Mouse (Mus musculus): ENCODE measurements around the gene Fetub. TPM values are rescaled to one million over a fixed set of nuclear protein-coding genes. Genes with fewer than 3 reads are reported as not detected.

Gene Fetub
- polyA plus RNA-seq, 1 experiment from 2014 or later, result 0.13 TPM

DNA sequence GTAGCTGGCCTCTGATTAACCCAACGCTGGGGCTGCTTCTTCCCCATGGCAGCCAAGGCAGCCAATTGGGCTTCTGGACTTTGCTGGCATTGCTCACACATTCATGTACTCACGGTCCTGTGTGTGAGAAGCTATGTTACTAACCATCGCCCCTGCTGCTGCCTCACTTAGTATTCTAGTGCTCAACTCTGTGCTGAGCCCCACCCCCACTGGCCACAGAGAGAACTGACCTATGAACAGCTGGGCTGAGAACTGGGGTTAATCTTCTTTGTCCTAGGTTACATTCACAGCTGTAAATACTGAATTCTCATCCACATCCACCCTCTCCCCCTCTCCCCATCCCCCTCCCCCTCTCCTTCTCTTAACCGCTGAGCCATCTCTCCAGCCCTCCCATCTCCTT lies 29.3 kb upstream of the Fetub start:
- no peaks in the 10 kb centered on the region for H3K27me3 ChIP-seq (replicated peaks)
- H3K4me2 ChIP-seq (replicated peaks), result no peak overlapping the region
- H3K9ac ChIP-seq, result no peak overlapping the region
- H3K4me3 ChIP-seq (replicated peaks), result no peak overlapping the region
- WGBS, result 77% methylated on average over 4 of the region's 4 CpGs
- H3K36me3 ChIP-seq, result no peaks in the 10 kb centered on the region
- H3K27ac ChIP-seq, result no peak overlapping the region
- H3K9me3 ChIP-seq, result no peaks in the 10 kb centered on the region
- no peaks in the 10 kb centered on the region for H3K4me1 ChIP-seq (replicated peaks)
- no peak for ATAC-seq

DNA sequence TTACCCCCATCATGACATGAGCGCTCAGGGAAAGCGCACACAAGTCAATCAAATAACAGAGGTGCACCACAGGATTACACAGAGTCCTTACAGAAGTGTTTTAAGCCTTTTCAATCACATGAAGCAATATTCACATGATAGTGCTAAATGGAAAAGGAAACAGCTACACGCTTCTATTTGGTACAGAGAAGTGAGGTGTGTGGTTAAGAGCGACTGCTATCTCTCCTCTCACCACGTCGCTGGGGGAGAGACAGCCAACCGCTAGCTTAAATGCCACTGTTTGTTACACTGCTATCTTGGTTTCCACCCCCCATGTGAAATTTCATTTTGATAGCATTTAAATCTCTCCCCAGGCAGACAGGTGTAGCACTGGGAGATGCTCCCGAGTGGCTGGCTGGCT lies 28.4 kb upstream of the Fetub start:
- Histone ChIP-seq H3K36me3 (no peaks in the 10 kb centered on the region), H3K4me2 (replicated peaks) (no peak overlapping the region), H3K9me3 (no peaks in the 10 kb centered on the region), H3K27me3 (replicated peaks) (no peaks in the 10 kb centered on the region), H3K27ac (no peak overlapping the region), H3K9ac (no peak overlapping the region), H3K4me3 (replicated peaks) (no peak overlapping the region), H3K4me1 (replicated peaks) (no peaks in the 10 kb centered on the region)
- 85% methylated on average over 8 of the region's 8 CpGs for WGBS
- ATAC-seq, result no peak

DNA sequence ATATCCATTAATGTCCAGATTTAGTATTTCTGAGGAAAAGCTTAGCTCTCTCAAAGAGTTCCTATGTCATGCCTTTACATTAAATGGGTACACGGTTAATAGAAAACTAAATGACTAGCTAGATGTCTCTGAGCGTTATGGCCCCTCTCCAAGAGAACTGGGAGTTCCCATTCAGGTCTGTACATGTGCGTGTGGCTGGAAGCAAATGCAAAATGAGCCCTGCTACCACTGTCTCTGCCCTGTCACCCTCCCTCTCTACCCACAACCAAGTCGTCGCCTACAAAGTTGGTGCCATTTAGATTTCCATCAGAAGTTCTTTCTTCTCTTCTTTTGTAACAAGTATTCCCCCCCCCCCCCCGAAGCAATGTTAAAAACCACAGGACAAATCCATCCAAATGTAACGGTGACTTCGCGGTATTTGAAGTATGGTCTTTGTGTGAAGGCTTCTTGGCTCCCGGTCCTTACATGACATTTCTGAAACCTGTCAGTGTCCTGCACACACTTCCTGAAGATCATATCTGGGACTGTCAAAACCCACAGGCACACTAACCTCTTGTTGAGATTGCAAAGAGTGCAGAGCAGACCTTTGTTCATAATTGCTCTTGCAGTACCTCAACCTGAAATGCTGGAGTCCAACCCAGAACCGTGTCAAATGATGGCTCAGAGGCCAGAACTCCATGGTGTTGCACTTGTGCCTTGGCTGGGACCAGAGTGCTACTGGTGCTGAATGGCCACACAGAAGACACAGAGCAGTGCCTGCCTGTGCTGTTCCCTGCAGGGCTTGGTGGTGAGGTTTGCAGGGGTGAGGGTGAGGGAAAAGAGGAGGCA lies 27.2 kb upstream of the Fetub start, which contains the start of gene Ahsg:
TSS of gene Ahsg (plus strand) at position 595 of the 828 bp plus-strand sequence.
- Histone ChIP-seq H3K4me3 (replicated peaks) (no peak within 1 kb of the TSS), H3K9me3 (no peaks in the 10 kb centered on the region), H3K4me2 (replicated peaks) (no peak within 1 kb of the TSS), H3K9ac (no peak within 1 kb of the TSS), H3K4me1 (replicated peaks) (no peaks in the 10 kb centered on the region), H3K27ac (no peak within 1 kb of the TSS), H3K27me3 (replicated peaks) (no peaks in the 10 kb centered on the region), H3K36me3 (no peaks in the 10 kb centered on the region)
- WGBS, result 80% methylated on average over 11 of the region's 11 CpGs
- ATAC-seq, result no peak

DNA sequence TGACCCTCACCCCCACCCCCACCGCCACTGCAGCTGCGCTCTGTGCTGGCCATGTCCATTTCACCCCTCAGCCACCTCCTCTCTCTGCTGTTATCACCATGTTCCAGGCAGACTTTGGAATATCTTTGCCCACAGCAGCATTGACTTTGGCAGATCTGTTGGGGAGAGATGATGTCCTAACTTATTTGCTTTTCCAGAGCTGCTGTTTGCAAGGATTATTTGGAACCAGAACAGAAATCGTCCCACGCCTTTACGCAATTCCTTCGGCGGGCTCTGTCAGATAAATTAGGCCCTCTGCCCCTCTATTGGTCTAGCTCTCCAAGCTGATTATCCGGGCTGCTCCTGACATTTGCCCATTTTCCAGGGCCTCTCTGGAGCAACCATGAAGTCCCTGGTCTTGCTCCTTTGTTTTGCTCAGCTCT lies 26.4 kb upstream of the Fetub start:
- ATAC-seq, result no peak
- H3K27ac ChIP-seq, result no peak overlapping the region
- WGBS, result 87% methylated on average over 8 of the region's 8 CpGs
- H3K9ac ChIP-seq, result no peak overlapping the region
- no peaks in the 10 kb centered on the region for H3K4me1 ChIP-seq (replicated peaks)
- H3K36me3 ChIP-seq, result no peaks in the 10 kb centered on the region
- no peak overlapping the region for H3K4me2 ChIP-seq (replicated peaks)
- H3K27me3 ChIP-seq (replicated peaks), result no peaks in the 10 kb centered on the region
- H3K4me3 ChIP-seq (replicated peaks), result no peak overlapping the region
- no peaks in the 10 kb centered on the region for H3K9me3 ChIP-seq

DNA sequence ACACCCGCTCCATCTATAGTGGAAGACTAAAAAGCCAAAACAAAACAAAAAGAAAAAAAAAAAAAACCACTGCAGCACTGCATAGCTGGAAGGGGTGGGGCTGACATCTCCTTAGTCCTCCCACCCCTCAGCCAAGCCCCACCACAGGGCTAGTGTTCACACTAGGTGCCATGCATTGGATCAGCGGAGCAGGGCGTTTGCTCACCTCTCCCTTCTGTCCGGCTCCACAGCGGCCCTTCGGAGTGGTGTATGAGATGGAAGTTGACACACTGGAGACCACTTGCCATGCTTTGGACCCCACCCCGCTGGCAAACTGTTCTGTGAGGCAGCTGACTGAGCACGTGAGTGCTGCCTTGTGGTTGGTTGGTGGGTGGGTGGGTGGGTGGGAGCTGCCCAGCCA lies 24.0 kb upstream of the Fetub start:
- WGBS, result 73% methylated on average over 8 of the region's 8 CpGs
- no peak for ATAC-seq
- Histone ChIP-seq H3K27ac (no peak overlapping the region), H3K9me3 (no peaks in the 10 kb centered on the region), H3K9ac (no peak overlapping the region), H3K4me1 (replicated peaks) (no peaks in the 10 kb centered on the region), H3K36me3 (no peaks in the 10 kb centered on the region), H3K4me2 (replicated peaks) (no peak overlapping the region), H3K4me3 (replicated peaks) (no peak overlapping the region), H3K27me3 (replicated peaks) (no peaks in the 10 kb centered on the region)

DNA sequence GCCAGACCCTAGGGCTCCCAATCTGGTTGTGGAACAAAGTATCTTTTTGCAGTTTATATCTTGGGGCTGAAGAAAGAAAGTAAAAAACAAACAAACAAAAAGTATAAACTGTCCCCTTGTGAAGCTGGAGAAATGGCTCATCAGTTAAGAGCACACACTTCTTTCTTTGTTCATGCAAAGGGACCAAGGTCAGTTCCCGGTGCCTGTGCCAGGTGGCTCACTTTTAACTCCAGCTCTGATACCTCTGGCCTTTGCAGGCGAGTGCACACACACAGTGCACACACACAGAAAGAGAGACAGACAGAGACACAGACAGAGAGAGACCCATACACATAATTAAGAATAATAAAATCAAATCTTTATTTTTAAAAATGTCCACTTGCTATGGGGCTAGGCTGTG lies 21.5 kb upstream of the Fetub start:
- Histone ChIP-seq H3K9me3 (no peaks in the 10 kb centered on the region), H3K27ac (no peak overlapping the region), H3K4me1 (replicated peaks) (no peaks in the 10 kb centered on the region), H3K27me3 (replicated peaks) (no peaks in the 10 kb centered on the region), H3K4me2 (replicated peaks) (no peak overlapping the region), H3K9ac (no peak overlapping the region), H3K4me3 (replicated peaks) (no peak overlapping the region), H3K36me3 (no peaks in the 10 kb centered on the region)
- no peak for ATAC-seq
- 59% methylated on average over 2 of the region's 2 CpGs for WGBS

DNA sequence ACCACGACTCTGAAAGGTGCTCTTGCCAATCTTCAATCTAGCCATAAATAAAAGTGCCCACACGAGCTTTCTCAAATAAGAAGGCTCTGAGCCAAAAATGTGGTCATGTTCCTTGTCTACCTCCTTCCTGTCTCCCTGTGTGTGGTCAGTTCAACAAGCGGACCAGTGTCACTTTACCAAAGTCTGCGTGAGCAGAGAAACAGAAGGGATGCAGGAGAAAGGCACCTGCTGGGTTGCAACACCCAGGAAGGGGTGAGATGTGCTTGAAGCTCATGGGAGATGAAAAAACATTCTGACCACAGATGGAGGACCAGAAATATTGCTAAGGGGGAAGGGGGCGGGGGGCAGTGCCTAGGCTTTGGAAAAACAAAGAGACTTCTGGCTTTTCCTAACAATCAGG lies 18.8 kb upstream of the Fetub start:
- Histone ChIP-seq H3K4me2 (replicated peaks) (no peak overlapping the region), H3K36me3 (no peaks in the 10 kb centered on the region), H3K9me3 (no peaks in the 10 kb centered on the region), H3K4me3 (replicated peaks) (no peak overlapping the region), H3K4me1 (replicated peaks) (no peaks in the 10 kb centered on the region), H3K9ac (no peak overlapping the region), H3K27me3 (replicated peaks) (no peaks in the 10 kb centered on the region), H3K27ac (no peak overlapping the region)
- 62% methylated on average over 5 of the region's 5 CpGs for WGBS
- no peak for ATAC-seq

DNA sequence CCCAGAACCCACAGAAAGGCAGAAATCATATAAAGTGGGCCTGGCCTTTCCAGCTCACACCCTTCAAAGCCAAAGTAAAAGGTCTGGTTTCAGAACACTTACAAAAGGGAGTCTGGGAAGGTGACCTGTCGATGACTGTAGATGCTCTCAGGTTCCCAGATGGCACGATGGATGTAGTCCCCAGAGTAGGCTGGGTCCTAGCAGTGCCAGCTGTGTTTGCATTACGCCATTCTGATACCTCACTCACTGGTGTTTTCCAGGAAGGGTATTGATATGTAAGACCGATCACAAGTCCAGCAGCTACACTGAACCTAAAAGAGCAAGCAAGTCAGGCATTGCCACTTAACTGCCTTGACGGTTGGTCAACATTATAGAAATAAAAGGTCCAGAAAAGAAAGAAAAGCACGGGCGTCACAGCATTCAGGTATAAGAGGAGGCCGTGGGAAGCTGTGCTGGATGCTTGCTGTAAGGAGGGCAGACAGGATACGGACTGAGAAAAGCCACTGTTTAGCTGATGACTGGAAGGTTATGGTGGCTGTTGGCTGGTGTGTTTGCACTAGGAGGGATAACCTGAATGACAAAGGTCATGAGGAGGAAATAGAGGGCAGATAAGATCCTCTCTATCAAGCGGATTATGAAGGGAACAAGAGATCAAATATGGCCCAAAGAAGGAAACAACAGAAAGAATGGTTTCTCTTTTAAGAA lies 18.1 kb upstream of the Fetub start:
- Histone ChIP-seq H3K9ac (no peak overlapping the region), H3K4me2 (replicated peaks) (no peak overlapping the region), H3K36me3 (no peaks in the 10 kb centered on the region), H3K27ac (no peak overlapping the region), H3K27me3 (replicated peaks) (no peaks in the 10 kb centered on the region), H3K4me3 (replicated peaks) (no peak overlapping the region), H3K9me3 (no peaks in the 10 kb centered on the region), H3K4me1 (replicated peaks) (no peaks in the 10 kb centered on the region)
- no peak for ATAC-seq
- 71% methylated on average over 10 of the region's 10 CpGs for WGBS

DNA sequence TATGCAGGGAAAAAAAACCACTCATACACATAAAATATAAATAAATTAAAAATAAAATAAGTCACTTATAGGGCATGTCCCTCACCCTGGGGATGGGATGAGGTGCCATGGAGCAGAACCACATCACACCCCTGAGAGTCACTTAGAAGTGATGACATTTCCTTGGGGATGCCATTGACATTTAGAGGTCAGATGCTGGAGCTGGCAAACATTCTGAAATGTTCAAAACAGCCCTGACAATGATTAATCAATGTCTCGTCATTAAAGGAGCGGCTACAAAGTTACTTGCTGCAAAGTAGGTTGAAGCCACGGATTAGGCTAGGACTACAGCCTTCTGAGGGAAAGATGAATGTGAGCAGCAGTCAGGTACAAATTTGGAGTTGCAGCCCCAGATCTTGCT lies 16.8 kb upstream of the Fetub start:
- WGBS, result 69% methylated on average over 3 of the region's 3 CpGs
- no peak for ATAC-seq
- H3K4me2 ChIP-seq (replicated peaks), result no peak overlapping the region

DNA sequence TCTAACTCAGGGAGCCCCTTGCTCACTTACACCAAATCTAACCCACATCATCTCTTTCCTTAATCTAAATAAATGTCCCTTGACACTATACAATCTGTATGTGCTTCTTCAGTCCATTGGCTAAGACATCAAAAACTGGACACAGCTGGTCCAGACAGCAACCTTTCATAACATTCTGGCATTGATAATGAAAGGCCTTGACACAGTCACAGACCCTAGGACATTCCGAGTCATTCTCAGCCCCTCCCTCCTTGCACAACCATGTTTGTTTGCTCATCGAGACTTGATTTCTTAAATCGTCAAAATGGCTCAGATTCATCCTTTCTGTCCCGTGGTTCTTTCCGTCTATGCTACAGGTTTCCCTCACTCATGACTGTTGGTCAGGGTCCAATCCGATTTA lies 8.8 kb upstream of the Fetub start:
- Histone ChIP-seq H3K27ac (no peak overlapping the region), H3K9me3 (no peaks in the 10 kb centered on the region), H3K4me2 (replicated peaks) (no peak overlapping the region), H3K4me3 (replicated peaks) (no peak overlapping the region), H3K9ac (no peak overlapping the region), H3K4me1 (replicated peaks) (no peaks in the 10 kb centered on the region), H3K27me3 (replicated peaks) (no peaks in the 10 kb centered on the region), H3K36me3 (no peaks in the 10 kb centered on the region)
- no peak for ATAC-seq
- WGBS, result 87% methylated on average over 6 of the region's 6 CpGs

More for the DNA sequence above, 16.8 kb upstream of the Fetub start:
- H3K27me3 ChIP-seq (replicated peaks), result no peaks in the 10 kb centered on the region
- H3K36me3 ChIP-seq, result no peaks in the 10 kb centered on the region
- H3K27ac ChIP-seq, result no peak overlapping the region
- H3K4me3 ChIP-seq (replicated peaks), result no peak overlapping the region
- H3K4me1 ChIP-seq (replicated peaks), result no peaks in the 10 kb centered on the region
- no peaks in the 10 kb centered on the region for H3K9me3 ChIP-seq
- H3K9ac ChIP-seq, result no peak overlapping the region

DNA sequence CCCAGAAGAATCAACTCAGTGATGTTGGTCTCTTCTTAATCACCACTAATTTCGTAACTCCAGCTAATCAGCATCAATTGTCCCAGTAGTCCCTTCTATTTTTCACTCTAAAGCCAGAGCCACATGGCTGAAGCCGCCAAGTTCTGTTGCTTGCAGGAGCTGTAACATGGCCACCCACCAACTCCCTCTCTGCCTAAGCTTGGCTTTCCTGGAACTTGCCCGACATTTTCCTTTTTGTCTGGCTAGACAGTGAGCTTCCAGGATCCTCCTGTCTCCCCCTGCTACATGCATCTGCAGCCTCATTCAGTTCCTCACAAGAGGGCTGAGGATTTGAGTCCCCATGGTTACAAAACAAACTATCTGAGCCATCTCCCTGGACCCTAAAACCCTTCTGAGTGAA lies 6.1 kb upstream of the Fetub start:
- no peaks in the 10 kb centered on the region for H3K36me3 ChIP-seq
- no peak overlapping the region for H3K27ac ChIP-seq
- ATAC-seq, result no peak
- 81% methylated on average over 3 of the region's 3 CpGs for WGBS
- H3K4me3 ChIP-seq (replicated peaks), result no peak overlapping the region
- H3K27me3 ChIP-seq (replicated peaks), result no peaks in the 10 kb centered on the region
- H3K9ac ChIP-seq, result no peak overlapping the region
- H3K4me1 ChIP-seq (replicated peaks), result no peaks in the 10 kb centered on the region
- no peaks in the 10 kb centered on the region for H3K9me3 ChIP-seq
- no peak overlapping the region for H3K4me2 ChIP-seq (replicated peaks)

DNA sequence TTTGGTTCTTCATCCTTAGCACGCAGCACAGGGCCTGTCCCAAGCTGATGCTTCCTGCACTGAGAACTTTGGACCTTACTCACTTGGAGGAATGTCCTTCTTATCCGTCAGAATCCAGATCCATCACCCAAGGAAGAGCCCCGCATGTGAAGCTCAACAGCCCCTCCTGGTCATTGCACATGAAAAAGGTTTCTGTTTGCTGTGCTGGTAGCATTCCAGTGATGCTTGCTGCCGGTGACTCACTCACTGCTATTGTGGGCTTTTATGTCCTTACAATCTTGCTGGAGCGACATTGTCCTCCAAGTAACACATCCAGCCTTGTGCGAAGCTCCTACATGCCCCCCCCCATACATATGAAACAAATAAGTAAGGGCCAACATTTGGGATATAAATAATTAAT lies 5.2 kb upstream of the Fetub start:
- Histone ChIP-seq H3K9ac (no peak overlapping the region), H3K36me3 (no peaks in the 10 kb centered on the region), H3K4me3 (replicated peaks) (no peak overlapping the region), H3K27me3 (replicated peaks) (no peaks in the 10 kb centered on the region), H3K4me2 (replicated peaks) (no peak overlapping the region), H3K4me1 (replicated peaks) (no peaks in the 10 kb centered on the region), H3K9me3 (no peaks in the 10 kb centered on the region), H3K27ac (no peak overlapping the region)
- no peak for ATAC-seq
- 67% methylated on average over 6 of the region's 6 CpGs for WGBS

DNA sequence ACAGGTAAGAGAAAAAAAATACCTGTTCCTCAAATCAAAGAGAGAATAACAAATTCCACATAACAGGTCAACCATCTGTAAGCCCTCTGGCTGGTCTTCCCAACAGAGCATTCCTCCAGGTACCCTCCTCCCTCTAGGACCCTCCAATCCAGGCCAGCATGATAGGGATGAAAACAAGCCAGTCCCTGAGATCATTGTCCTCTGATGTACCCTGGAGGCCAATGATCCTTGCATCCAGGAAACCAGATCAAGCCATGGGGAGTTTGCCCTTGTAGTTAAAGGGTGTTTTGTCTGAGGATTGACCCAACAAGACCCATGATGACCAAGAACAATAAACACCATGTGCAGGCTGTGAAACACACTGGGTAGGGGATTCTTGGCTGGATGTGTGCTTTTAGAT lies 3.9 kb upstream of the Fetub start:
- Histone ChIP-seq H3K4me1 (replicated peaks) (no peaks in the 10 kb centered on the region), H3K36me3 (no peaks in the 10 kb centered on the region), H3K27me3 (replicated peaks) (no peaks in the 10 kb centered on the region), H3K4me2 (replicated peaks) (no peak overlapping the region), H3K27ac (no peak overlapping the region), H3K9me3 (no peaks in the 10 kb centered on the region), H3K9ac (no peak overlapping the region), H3K4me3 (replicated peaks) (no peak overlapping the region)
- no peak for ATAC-seq
